Mouse (Mus musculus) lung, postnatal 14 days (tissue): Measurements from ENCODE around the gene Acads.
A peak's percentile ranks its signal among the peaks of the same experiment; 100 is the strongest.
"Not testable (repeated sequence)": the region's sequence is repeated elsewhere in the genome, so short reads cannot be mapped to it uniquely, and the experiment has no call there.

Experiments used
- DNase-seq: peaks from one replicate; pipeline ENCODE4 v3.0.0; 2021

Acads gene

DNA sequence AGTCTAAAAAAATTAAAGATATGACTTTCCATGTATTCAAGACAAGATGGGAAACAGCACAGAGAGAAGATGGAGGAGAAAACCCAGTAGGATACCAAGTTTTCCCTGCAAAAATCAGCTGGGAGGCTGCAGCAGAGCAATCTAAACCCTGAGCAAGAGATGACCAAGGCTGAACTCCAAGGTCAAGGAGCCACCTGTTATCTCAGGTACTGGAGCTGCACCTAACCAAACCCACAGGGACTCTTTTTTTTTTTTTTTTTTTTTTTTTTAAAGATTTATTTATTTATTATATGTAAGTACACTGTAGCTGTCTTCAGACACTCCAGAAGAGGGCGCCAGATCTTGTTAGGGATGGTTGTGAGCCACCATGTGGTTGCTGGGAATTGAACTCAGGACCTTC is 29.7 kb upstream of the Acads start:
- DNase-seq: not testable (repeated sequence)

DNA sequence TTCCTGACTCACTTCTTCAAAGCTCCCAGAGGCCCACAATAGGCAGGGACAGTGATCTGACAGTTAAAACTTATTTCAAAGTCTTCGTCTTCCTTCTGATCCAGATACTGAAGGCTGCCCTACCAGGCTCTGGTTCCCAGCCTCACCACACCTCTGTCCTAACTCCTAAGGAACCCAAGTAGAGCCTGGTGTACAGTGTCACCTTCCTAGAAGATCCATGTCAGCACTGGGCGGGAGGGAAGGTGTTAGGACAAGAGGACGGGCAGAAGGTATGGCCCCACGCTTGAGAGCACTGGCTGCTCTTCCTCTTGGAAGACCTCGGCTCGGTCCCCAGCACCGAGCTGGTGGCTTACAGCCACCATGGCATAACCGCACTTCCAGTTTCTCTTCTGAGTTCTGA is 29.2 kb upstream of the Acads start:
- DNase-seq: no peak

DNA sequence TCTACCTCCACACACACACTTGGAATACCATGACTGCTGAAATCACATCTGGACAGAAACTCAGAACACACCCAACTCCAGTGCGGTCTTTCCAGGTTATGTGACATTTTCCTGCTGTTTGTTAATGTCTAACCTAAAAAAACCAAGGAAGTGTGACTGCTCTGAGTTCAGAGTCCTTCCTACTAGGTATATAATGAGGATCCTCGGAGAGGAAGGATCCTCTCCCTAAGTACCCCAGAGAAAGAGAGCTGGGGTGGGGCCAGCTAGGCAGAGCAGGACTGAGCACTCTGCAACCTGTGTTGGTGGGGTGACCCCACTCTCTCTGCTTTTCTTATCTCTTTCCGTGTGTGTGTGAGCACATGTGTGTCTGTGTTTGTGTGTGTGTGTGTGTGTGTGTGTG is 28.2 kb upstream of the Acads start:
- DNase-seq: no peak

DNA sequence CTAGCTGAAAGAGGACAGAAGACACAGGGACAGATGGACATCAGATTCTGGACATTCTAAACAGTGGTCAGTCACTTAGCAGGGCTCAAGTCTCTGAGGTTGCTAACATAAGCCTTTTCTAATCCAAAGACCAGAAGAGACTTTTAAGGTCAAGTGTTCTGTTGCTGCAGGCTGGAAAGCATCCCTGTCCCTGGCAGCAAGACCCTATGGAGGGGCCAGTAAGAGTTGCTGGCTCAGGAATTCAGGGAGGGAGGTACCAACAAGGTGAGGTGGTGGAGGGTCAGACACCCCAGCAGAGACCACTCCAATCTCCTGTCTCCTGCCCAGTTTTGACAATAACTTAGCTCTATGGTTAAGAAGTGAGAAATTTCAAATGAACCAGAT is 27.6 kb upstream of the Acads start:
- DNase-seq: no peak

DNA sequence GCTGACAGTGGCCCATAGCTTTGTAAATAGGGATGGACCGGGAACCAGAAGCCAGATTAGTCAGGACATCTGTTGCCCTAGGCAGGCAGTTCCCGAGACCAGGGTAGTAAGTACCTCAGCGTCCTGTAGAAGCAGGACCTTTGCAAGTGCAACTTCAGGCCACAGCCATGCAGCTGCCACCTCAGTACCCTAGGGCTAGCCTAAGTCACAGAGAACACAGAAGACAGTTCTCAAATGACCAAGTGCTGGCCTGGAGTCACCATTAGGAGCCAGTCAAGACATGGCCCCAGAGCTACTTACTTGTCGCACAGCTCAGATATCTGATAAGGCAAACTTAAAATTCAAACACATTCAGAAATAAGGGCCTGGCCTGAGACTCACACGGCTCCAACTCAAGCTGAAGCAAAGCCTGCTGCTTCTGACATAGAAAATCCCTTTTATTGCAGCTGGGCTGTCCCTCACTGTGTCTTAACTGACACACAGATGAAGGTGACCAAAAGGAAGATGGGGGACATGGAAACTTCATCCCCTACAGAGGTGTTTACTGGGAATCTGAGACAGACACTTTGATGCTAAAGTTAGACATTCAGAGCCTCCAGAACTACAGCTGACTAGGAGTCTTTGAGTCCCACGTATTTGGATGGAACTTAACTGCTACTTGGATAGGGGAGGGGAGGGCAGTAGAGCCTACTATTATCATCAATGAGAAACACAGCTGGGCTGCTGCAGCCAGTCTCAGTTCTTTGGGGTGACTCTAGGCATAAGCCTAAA is 27.0 kb upstream of the Acads start:
- no peak for DNase-seq

DNA sequence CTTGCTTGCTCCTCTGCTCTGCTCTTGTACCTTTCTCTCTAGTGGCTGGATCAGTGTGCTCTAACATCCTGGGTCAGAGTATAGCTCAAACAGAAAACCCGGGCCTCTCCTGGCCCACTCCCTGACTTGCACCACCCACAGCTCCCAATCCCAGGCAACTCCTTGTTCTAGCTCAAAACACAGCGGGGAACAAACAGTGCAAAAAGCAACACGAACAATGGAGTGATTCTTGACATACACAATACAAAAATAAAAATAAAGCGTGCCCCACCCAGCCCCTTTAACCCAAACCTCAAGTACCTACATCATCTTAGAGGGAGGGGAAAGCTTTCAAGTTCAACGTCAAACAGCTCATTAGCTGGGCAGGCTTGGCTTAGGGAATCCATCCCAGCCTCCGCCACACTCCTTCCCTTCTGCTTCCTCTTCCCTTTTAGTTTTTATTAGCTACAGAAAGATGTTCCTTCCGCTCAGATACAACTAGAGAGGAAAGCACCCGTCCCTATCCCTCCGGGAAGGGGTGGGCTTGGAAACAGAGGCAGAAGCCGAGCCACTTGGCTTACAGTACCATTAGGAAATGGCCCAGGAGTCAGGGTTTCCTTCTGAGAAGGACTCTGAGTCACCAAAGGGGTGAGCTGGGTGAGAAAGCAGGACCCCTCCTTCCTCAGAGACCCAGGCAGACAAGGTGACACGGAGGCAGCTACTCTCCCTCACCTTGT is 26.3 kb upstream of the Acads start:
- no peak for DNase-seq

DNA sequence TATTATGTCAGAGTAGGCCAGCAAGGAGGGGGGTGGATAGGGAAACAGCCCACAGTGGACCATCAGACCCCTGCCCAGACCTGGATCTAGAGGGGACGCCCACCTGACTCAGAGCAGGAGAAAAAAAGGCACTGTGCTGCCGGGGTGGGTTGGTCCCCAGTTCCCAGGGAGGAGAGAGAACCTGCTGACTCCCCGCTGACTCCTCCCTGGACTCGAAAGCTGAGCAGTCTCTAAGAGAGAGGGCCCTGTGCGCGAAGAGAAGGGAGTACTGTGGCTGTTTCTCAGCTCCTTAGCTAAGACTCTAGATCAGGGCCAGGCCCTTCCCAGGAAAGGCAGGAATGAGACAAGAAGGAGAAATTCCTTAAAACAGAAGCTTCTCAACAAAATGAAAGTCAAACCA is 25.3 kb upstream of the Acads start:
- DNase-seq: no peak

DNA sequence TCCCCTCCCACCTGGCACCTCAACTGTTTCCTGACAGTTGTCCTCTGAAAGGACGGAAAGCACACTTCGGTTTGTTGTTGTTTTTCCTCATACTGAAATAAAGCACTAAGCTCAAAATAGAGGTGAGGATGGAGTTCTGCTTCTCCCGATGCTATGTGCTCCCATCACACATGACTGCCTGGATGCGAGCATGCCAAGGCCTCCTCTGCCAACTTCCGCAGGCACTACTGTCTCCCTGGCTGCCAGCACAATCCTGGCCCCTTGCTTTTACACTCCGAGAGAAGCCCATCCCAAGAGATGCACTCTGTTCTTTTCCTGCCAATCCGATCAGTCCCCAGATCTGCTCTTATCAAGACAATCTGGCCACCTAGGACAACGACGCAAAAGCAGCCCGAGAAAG is 24.4 kb upstream of the Acads start:
- DNase-seq: no peak

DNA sequence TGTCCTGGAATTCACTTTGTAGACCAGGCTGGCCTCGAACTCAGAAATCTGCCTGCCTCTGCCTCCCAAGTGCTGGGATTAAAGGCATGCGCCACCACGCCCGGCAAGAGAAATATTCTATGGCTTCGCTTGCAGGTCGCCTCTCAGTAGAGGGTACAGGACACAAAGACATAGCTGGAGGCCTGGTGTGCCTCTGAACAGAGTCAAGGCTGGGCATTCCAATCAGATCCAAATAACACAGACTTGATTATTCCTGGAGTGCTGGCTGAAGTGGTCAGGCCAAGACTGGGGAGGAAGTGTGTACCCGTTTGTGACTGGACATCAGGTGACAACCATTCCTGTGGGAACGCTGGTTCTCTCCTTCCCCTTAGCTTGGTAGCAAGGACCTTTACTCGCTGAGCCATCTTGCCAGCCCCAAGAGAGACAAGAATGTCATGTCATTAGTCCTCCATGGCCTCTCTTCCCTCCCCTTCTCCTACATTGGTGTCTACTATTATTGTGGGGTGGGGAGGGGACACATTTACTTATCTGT is 23.1 kb upstream of the Acads start:
- DNase-seq: no peak

DNA sequence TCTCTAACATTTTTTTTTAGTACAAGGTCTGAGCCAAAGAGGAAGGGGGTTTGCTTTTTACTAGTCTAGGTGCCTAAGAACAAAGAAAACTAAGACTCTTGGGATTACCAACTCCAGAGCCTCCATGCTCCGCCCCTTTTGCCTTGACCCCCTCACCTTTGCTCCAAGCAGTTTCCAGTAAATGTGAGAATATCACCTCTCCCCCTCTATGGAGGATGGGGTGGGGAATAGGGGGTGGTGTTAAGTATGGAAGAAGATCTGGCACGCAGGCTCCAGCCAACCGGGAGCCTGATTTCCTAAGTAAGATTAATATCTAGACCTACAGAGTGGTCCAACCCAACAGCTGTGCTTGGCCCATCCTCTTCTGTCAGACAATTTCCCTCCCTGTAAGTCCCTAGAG is 21.6 kb upstream of the Acads start:
- DNase-seq: no peak

DNA sequence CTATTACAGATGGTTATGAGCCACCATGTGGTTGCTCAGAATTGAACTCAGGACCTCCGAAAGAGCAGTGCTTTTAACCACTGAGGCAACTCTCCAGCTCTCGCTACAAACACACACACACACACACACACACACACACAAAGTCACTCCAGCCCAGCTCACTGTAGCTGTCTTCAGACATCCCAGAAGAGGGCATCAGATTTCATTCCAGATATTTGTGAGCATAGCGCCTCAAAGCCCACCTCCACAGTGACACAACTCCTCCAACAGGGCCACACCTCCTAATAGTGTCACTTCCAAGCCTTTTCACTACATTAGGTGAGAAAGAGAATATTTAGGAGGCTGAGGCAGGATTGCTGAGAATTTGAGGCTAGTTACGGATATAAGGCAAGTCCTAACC is 20.0 kb upstream of the Acads start:
- DNase-seq: no peak

DNA sequence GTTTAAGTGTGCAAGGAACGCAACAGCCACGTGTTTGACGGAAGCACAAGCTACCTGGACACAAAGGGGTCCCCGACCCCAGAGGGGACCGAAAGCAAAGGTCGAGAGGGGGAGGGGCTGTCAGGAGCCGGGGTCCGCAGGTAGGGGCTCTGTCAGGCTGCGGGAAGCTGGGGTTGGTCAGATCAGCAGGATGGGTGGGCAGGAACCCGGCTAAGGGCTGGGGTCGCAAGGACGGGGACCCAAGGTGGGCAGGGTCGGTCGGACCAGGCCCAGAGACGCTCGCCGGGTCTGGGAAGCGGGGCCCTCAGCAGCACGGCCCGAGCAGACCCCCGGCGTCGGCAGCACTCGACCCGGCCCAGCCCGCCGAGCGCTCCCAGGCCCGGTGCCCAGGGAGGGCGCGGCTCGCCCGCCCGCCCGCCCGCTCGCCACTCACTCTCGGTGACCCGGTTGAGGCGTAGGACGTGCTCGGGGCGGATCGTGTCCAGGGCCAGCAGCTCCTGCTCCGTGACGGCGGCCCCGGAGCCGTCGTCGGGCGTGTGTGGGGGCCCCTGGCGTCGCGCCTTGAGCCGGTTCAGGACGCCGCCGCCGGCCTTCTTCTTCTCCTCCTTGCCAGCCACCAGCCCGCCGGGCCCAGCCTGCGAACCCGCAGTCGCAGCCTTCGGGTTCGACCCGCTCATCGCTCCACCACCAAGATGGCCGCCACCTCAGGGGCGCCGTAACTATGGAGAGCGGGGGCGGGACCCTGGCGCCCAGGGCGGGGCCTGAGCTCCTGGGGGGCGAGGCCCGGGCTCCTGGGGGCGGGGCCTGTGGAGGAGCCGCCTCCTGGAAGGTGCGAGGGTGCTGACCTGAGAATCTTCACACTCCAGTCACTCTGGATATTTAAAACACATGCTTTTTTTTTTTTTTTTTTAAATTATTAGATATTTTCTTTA is 15.4 kb upstream of the Acads start, which contains the start of gene Unc119b:
Unc119b (minus strand) TSS at position 742 of the 932 bp plus-strand sequence.
- peak; percentile 90 for DNase-seq

DNA sequence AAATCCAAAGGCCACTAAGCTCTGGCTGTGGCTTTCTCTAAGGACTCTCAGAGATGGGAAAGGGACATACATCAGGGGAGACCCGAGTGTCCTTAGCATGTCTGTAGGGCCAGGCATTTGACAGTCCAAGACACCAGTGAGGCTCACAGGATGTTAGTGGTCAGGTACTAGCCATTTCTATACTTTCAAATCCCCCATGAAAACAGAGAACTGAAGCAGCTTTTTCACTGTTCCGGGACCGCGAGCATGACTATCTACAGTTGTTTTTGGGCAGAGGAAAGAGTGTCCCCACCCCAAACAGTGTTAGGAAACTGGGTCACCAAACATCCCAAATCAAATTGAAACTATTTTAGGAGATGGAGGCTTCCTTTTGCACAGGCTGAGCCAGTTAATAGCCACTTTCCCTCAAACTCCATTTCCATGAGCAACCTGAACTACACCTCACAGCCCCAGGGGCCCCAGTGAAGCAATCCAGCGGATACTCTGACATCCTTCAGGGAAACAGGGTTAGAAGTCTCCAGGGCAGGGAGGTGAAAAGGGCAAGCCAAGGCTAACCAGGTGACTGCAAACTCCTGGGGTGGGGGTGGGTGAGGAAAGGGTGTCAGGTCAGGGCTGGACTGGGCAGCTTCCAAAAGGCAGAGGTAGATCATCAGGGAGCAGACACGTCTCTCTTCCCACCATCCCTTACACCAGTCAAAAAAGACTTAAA is 14.4 kb upstream of the Acads start:
- DNase-seq: no peak

DNA sequence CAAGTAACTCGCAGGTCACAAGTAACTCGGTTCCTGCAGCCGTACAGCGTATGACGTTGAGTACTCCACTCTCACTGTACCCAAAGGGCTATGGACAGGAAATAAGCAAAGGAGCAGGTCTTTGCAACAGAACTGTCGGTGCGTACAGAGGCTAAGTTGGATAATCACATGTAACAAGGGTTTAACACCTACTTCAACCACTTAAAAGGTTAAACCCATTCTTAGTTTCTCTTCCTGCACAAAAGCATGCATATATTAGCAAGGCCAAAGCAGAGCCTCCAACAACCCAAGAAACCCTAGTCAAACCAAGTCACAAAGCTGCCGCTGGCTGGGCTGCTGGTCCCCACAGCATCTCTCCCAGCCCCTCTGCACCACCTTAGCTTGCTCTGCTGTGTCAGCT is 13.3 kb upstream of the Acads start:
- no peak for DNase-seq

DNA sequence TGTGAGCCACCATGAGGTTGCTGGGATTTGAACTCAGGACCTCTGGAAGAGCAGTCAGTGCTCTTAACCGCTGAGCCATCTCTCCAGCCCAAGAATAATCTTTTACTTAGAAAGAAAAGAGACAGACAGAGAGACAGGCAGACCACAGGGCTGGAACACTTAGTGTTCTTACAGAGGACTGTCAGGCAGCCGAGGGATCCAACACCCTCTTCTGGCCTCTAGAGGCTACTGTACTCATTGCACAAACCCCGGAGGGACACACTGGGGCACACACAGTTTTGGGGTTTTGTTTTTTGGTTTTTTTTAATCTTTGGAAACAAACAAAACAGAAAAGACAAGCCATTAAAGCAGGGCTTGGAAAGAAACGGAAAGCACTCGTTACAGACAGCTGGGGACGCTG is 10.2 kb upstream of the Acads start:
- no peak for DNase-seq

DNA sequence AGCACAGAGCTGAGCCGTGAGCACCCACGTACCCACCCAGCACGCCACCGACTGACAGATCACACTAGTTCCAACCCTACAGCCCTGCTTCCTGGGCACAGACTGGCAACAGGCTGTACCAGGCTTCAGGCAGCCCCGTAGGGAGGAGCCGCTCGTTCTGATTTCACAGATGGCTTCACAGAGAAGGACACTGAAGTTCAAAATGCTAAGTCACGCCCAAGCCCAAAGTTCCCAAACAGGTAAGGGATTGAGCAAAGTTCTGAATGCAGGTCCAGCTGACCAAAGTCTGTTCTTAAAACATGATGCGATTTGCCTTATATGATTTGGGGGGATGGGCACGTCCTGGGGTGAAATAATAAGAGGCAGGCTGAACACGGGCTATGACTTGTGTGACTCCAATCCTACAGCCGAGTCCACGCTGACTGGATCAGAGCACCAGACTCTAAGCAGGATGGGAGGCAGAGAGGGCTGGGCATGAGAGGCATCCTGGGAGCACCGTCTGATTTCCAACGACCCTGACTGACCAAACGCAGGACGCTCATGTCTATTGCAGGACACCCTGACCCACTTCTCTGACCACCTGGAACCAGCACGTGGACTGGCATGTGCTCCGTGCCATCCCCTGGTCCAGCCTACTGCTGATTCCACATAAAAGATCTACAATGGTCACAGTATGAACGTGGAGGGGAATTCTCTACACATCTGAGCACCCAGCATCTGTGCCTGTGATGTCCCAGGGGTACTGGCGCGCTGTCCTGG is 8.5 kb upstream of the Acads start:
- no peak for DNase-seq

DNA sequence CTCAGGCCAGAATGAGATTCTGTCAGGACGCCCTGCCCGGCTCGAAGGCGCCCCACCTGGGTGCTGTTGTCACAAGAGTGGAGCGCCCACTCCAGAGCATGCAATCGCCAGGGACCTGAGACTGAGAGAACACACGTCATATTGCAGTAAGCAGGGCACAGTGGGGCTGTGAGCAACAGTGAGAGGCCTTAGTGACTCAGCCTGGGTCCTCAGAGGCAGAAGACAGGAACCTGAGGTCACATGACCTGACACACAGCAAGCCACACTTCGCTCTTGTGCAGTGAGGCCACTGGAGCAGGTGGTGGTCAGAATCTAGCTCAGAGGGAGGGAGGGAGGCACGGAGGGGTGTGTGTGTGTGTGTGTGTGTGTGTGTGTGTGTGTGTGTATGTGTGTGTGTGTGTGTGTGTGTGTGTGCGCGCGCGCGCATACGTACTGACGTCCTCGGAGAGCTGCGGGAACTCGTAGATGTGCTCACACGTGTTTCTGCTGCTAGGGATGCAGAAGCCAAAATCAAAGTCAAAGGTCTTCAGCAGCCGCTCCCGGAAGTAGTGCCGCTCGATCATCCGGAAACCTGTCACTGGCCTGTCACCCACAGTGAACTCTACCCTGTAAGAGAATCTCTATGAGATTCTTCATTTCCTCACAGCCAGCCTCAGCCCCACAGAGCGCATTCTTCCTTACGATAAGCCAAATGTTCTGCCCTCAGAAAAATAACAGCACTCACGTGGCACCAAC is 7.6 kb upstream of the Acads start:
- DNase-seq: no peak

DNA sequence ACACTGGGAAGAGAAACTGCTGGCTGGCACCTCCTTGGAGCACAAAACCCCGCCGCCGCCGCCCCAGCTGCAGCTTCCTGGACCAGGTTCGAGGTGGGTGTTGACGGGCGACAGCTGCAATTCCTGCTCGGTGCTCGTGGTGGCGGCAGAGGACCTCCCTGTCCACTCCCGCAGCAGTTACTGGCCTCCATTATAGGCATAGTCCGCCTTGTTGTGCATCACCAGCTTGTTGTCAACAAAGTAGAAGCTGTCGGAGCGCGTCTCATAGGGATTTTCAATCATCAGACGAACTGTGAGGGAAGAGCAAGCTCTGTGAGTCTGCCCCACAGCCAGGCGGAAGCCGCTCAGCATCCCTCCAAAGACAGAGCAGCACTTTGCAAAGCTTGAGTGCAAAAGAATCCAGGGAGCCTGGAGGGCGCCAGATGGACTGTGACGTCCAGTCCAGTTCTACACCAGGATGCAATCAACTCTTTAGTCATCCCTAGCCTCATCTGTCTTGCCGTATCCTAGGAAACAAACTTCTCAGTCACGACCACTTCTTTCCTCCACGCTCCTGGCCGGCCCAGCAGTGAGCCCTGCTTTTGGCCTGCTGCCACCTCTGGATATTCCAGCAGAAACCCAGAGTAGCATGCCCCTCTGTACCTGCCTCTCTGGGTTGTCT is 6.2 kb upstream of the Acads start:
- peak; percentile 87 for DNase-seq

DNA sequence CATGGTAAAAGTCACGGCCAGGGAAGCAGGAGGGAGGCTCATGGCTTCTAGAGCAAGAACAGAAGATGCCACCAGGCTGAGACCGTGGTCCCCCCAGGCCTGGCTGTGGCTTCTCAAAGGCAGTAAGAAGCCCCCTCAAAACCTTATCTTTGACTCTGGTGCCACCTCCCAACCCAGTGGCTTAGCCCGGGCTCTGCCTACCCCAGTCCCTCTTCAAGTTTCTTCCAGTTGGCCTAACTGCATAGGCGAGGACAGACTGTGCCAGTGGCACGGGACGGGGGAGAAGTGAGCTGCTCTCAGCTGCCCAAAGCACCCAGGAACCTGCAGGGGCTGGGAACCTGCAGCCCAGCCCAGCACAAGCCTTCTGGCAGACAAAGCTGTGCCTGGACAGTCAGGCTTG is 5.5 kb upstream of the Acads start:
- DNase-seq: no peak

DNA sequence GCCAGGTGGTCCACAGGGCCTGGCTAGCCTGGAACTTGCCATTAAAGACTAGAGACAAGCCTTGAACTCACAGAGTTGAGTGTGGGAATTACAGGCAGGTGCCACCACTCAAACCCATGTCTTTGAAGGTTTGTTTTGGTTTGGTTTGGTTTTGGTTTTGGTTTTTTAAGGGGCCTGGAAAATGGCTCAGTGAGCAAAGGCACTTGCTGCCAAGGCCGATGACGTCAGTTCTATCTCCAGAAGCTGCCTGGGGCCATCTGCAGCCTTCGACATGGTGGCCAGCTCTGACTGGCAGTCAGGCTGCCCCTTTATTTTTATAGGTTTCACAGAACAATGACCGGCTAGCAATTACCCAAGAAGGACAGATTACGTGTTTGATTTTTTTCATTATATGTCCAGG is 1.8 kb upstream of the Acads start:
- no peak for DNase-seq

DNA sequence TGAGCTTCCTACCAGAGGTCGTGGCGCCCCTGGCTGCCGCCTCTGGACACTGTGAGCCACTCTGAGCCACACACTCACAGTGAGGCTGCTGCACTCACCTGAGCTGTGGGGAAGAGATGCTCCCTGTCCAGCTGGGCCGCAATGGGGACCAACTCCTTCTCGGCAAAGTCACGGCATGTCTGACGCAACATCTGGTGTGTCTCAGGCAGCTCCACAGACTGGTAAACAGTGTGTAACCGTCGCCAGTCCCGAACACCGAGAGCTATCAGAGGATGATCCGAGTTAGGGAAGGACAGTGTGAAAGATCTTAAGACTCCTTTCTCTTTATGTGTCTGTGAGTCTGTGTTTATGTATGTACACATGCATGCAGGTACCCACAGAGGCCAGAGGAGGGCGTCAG is 1.7 kb downstream of the Acads start:
- DNase-seq: no peak
